Mouse (Mus musculus) midbrain, embryonic 11.5 days (tissue): Measurements from ENCODE around the gene Metrn. TPM values are rescaled to one million over a fixed set of nuclear protein-coding genes. Genes with fewer than 3 reads are reported as not detected.

Source experiments
- ATAC-seq: fragments of 200-750 bp; cut with Nextera tagmentation; 2 replicates; pipeline ENCODE4 v1.8.0; 2017; ENCODE audit warnings: moderate TSS enrichment, moderate library complexity; ENCODE audit not compliant: low FRiP score
- DNase-seq: peaks from one replicate; pipeline ENCODE4 v3.0.0; 2015; ENCODE audit warnings: low spot score; ENCODE audit errors: missing footprints
- H3K27ac ChIP-seq: fragments of 300-500 bp; sonication (generic); 2 replicates; pipeline ENCODE4 v1.5.1; 2014; ENCODE audit warnings: low read depth, low read length
- H3K27me3 ChIP-seq: fragments of 300-500 bp; sonication (generic); 2 replicates; pipeline ENCODE4 v1.6.1; 2014; ENCODE audit warnings: mild to moderate bottlenecking, low read length, moderate library complexity, mixed read lengths; ENCODE audit not compliant: control insufficient read depth, insufficient read depth
- H3K36me3 ChIP-seq: fragments of 300-500 bp; sonication (generic); 2 replicates; pipeline ENCODE4 v1.6.1; 2014; ENCODE audit warnings: mild to moderate bottlenecking, low read length, moderate library complexity, mixed read lengths; ENCODE audit not compliant: control insufficient read depth, insufficient read depth
- H3K4me1 ChIP-seq: fragments of 300-500 bp; sonication (generic); 2 replicates; pipeline ENCODE4 v1.6.1; 2014; ENCODE audit warnings: low read length; ENCODE audit not compliant: control insufficient read depth, insufficient read depth
- H3K4me2 ChIP-seq: fragments of 300-500 bp; sonication (generic); 2 replicates; pipeline ENCODE4 v1.6.1; 2014; ENCODE audit warnings: mild to moderate bottlenecking, moderate library complexity
- H3K4me3 ChIP-seq: fragments of 300-500 bp; sonication (generic); 2 replicates; pipeline ENCODE4 v1.5.1; 2014; ENCODE audit warnings: low read depth, low read length
- H3K9ac ChIP-seq: fragments of 300-500 bp; sonication (generic); 2 replicates; pipeline ENCODE4 v1.6.1; 2014; ENCODE audit warnings: low read length
- H3K9me3 ChIP-seq: fragments of 300-500 bp; sonication (generic); 2 replicates; pipeline ENCODE4 v1.6.1; 2016; ENCODE audit warnings: low read length; ENCODE audit not compliant: control insufficient read depth
- WGBS: fragments of 180-500 bp; shearing (Covaris S2); extraction: QIAGEN DNeasy Blood & Tissue Kit; methylation state at CpG from one replicate; pipeline ENCODE4 v1.1.7; 2014; 5-methylcytosine and 5-hydroxymethylcytosine counted together
- polyA plus RNA-seq: library from polyadenylated mRNA; unstranded; fragments of >200 nt; fragmentation: Nextera tagmentation; extraction: Ambion mirVana; gene quantifications from 2 replicates; pipeline ENCODE4 v1.2.1, GENCODE M21; 2014

Gene Metrn
- polyA plus RNA-seq, 1 experiment from 2014 or later = 32.1 TPM

DNA sequence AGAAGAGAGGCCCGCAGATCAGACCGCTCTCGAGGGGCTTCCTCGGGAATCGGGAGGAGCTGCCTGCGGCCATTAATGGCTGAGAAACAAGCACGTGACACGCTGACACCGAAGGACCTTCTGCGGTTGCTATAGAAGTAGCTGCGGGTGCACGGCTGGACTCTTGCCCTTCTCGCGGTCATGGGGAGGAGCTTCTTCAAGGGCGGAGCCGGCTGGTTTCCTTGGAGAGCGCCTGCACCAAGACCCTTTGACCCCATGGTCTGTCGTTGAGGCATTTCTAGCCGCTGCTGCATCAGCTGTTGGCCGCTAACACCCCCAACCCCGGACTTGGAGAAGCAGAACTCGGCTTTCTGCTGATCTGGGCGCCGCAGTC is 36.3 kb upstream of the Metrn start, which contains the start of gene Stub1:
Stub1 (minus strand) TSS at position 114 of the 373 bp plus-strand sequence.
- Histone ChIP-seq H3K4me2 (peak within 1 kb of the TSS; percentile 96), H3K9ac (peak within 1 kb of the TSS; percentile 79), H3K27ac (peak within 1 kb of the TSS; percentile 84), H3K4me3 (peak within 1 kb of the TSS; percentile 71), H3K9me3 (no peaks in the 10 kb centered on the region), H3K27me3 (no peaks in the 10 kb centered on the region; the same call in 1 of the 2 replicates), H3K4me1 (peaks cover 67% of the 10 kb centered on the region), H3K36me3 (peaks cover 11% of the 10 kb centered on the region; the same call in 1 of the 2 replicates)
- WGBS = under 1% methylated on average over 24 of the region's 24 CpGs
- ATAC-seq (peak; percentile 78), DNase-seq (no peak)

- Histone ChIP-seq H3K9me3 (no peaks in the 10 kb centered on the region), H3K27ac (peak overlapping the region; percentile 84), H3K27me3 (no peaks in the 10 kb centered on the region; the same call in 1 of the 2 replicates), H3K4me2 (peak overlapping the region; percentile 96), H3K4me1 (peaks cover 67% of the 10 kb centered on the region), H3K36me3 (peaks cover 11% of the 10 kb centered on the region; the same call in 1 of the 2 replicates), H3K4me3 (peak overlapping the region; percentile 71), H3K9ac (peak overlapping the region; percentile 79)
- ATAC-seq (peak; percentile 92), DNase-seq (peak; percentile 100)
- WGBS = under 1% methylated on average over 67 of the region's 77 CpGs
Measured at GRCm38 (mm10) chr17:25832436-25833290, 35.7 kb upstream of the Metrn start.

DNA sequence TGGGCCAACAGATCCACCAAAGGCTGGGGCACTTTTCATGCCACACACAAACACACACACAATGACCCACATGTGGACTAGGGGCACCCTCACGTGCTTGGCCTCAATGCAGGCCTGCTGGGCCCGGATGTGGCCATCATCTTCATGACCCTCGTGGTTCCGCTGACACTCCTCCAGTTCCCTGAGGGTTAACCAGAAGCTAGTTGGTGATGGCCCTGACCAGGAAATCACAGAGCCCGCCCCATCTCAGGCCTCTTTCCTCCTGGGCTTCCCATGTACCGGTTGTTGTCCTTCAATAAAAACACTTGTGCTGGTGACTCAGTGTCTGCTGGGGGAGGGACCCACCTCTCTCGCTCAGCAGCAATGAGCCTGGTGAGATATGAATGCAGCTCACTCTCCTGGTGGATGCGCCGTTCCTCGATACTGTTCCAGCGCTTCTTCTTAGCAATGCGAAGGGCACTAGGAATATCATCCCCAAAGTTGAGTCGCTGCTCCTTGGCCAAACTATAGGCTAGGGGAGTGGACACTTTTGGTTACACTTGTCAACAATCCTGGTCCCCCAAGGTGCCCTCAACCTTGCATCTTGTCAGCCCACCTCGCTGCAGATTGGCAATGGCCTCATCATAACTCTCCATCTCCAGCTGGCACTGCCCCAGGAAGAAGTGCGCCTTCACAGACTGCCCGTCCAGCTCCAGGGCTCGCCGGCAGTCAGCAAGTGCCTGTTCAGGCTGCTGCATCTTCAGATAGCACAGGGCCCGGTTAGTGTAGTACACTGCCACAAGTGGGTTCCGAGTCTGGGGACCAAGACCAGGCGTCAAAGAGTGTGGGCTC is 34.7 kb upstream of the Metrn start:
- Histone ChIP-seq H3K27me3 (no peaks in the 10 kb centered on the region; the same call in 1 of the 2 replicates), H3K27ac (no peak overlapping the region), H3K9me3 (no peaks in the 10 kb centered on the region), H3K36me3 (peaks cover 11% of the 10 kb centered on the region; the same call in 1 of the 2 replicates), H3K9ac (peak overlapping the region; percentile 79), H3K4me1 (peaks cover 57% of the 10 kb centered on the region), H3K4me3 (peak overlapping the region; percentile 71), H3K4me2 (peak overlapping the region; percentile 96)
- no peak for ATAC-seq
- DNase-seq = no peak
- 66% methylated on average over 21 of the region's 21 CpGs for WGBS

DNA sequence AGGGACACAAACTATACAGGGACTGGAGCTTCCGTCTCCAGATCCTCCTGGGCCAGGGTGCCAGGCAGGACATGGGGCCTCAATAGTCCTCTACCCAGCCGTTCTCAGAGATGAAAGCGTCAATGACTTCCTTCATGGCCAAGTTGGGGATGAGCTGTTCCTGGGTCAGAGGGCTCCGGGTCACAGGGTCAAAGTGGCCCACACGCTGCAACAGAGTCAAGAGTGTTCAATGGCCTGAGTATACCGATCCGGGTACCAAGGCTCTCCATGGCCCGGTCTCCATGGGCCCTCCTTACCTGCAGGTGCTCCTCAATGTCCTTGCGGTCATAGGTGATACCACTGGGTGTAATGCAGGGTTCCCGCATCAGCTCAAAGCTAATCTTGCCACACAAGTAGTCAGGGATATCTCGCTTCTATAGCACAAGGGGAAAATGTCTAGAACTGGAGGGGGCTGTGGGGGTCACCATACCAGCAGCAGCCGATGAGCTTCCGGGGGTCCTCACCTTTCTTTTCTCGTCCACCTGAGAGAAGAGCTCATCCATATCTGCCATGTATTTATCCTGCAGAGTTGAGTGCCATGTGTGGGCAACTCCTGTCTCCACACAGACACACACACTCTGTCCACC is 34.0 kb upstream of the Metrn start:
- Histone ChIP-seq H3K4me2 (no peak overlapping the region; the same call in 1 of the 2 replicates), H3K9ac (no peak overlapping the region), H3K9me3 (no peaks in the 10 kb centered on the region), H3K4me3 (peak overlapping the region; percentile 71; the same call in 1 of the 2 replicates), H3K4me1 (peaks cover 50% of the 10 kb centered on the region), H3K36me3 (peaks cover 11% of the 10 kb centered on the region; the same call in 1 of the 2 replicates), H3K27me3 (no peaks in the 10 kb centered on the region; the same call in 1 of the 2 replicates), H3K27ac (no peak overlapping the region)
- no peak for DNase-seq
- WGBS = 84% methylated on average over 14 of the region's 14 CpGs
- ATAC-seq = no peak

GRCm38 (mm10) chr17:25830200-25830753 is 33.3 kb upstream of the Metrn start:
- DNase-seq (no peak), ATAC-seq (no peak)
- no peaks in the 10 kb centered on the region for H3K9me3 ChIP-seq
- H3K36me3 ChIP-seq = peaks cover 11% of the 10 kb centered on the region; the same call in 1 of the 2 replicates
- H3K27me3 ChIP-seq = no peaks in the 10 kb centered on the region; the same call in 1 of the 2 replicates
- H3K4me1 ChIP-seq = peaks cover 46% of the 10 kb centered on the region
- H3K4me2 ChIP-seq = peak overlapping the region; percentile 90; the same call in 1 of the 2 replicates
- H3K27ac ChIP-seq = no peak overlapping the region
- 83% methylated on average over 4 of the region's 4 CpGs for WGBS
- H3K4me3 ChIP-seq = peak overlapping the region; percentile 68
- no peak overlapping the region; the same call in 1 of the 2 replicates for H3K9ac ChIP-seq

- peak overlapping the region; percentile 68 for H3K4me3 ChIP-seq
- H3K27me3 ChIP-seq = no peaks in the 10 kb centered on the region
- WGBS = 47% methylated on average over 8 of the region's 8 CpGs
- ATAC-seq (no peak), DNase-seq (no peak)
- peak overlapping the region; percentile 89 for H3K9ac ChIP-seq
- peak overlapping the region; percentile 87 for H3K27ac ChIP-seq
- peak overlapping the region; percentile 90 for H3K4me2 ChIP-seq
- H3K9me3 ChIP-seq = no peaks in the 10 kb centered on the region
- H3K36me3 ChIP-seq = peaks cover 11% of the 10 kb centered on the region; the same call in 1 of the 2 replicates
- H3K4me1 ChIP-seq = peaks cover 47% of the 10 kb centered on the region
Measured at GRCm38 (mm10) chr17:25829558-25830017, 32.7 kb upstream of the Metrn start.

DNA sequence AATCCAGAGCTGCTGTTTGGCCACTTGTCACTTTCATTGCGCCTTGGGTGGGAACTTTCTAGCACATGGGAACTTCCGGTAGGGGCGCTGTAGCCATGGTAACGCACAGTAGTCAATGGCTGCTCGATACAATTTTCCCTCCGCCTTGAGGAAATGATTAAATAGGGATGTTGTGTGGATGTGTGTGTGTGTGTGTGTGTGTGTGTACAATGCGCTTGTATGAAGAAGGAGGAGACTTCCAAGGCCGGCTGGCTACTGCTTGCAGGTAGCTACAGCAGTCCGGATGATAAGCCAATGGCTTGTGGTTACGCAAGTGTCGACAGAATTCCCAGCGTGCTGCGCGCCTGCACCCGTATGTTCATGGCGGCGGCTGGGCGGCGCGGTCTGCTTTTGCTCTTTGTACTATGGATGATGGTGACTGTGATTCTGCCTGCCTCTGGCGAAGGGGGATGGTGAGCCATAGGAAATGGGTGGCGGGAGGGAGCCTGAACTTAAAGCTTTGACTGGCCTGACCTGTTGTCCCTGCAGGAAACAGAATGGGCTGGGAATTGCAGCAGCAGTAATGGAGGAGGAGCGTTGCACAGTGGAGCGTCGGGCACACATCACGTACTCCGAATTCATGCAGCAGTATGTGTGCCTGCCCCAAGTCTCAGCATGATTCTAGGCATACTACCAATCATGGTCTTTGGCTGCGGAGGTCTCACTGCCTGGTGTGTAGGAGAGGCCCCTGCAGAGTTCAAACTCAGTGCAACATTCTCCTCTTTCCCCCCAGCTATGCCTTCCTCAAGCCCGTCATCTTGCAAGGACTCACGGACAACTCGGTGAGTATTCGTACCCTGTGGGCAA is 32.0 kb upstream of the Metrn start, which contains the start of gene Jmjd8:
Jmjd8 (plus strand) TSS at position 156 of the 846 bp plus-strand sequence.
- under 1% methylated on average over 32 of the region's 32 CpGs for WGBS
- peak; percentile 20 for ATAC-seq
- H3K4me2 ChIP-seq = peak within 1 kb of the TSS; percentile 90
- peak within 1 kb of the TSS; percentile 68 for H3K4me3 ChIP-seq
- no peaks in the 10 kb centered on the region for H3K9me3 ChIP-seq
- peaks cover 11% of the 10 kb centered on the region; the same call in 1 of the 2 replicates for H3K36me3 ChIP-seq
- H3K4me1 ChIP-seq = peaks cover 47% of the 10 kb centered on the region
- peak within 1 kb of the TSS; percentile 89 for H3K9ac ChIP-seq
- DNase-seq = peak; percentile 99
- H3K27ac ChIP-seq = peak within 1 kb of the TSS; percentile 87
- H3K27me3 ChIP-seq = no peaks in the 10 kb centered on the region
